Mouse (Mus musculus) hindbrain, embryonic 12.5 days (tissue): ENCODE measurements around the gene Pcbp3. TPM values are rescaled to one million over a fixed set of nuclear protein-coding genes. Genes with fewer than 3 reads are reported as not detected.

Experiments
- ATAC-seq: fragments of 200-750 bp; cut with Nextera tagmentation; 2 replicates; pipeline ENCODE4 v1.8.0; 2017; ENCODE audit warnings: moderate TSS enrichment; ENCODE audit not compliant: low FRiP score
- H3K27ac ChIP-seq: fragments of 300-500 bp; sonication (generic); 2 replicates; pipeline ENCODE4 v1.5.1; 2016; ENCODE audit warnings: mild to moderate bottlenecking
- H3K27me3 ChIP-seq: fragments of 300-500 bp; sonication (generic); 2 replicates; pipeline ENCODE4 v1.6.1; 2016; ENCODE audit warnings: mild to moderate bottlenecking
- H3K36me3 ChIP-seq: fragments of 300-500 bp; sonication (generic); 2 replicates; pipeline ENCODE4 v1.6.1; 2016; ENCODE audit warnings: mild to moderate bottlenecking
- H3K4me1 ChIP-seq: fragments of 300-500 bp; sonication (generic); 2 replicates; pipeline ENCODE4 v1.6.1; 2016
- H3K4me2 ChIP-seq: fragments of 300-500 bp; sonication (generic); replicated peaks from 2 replicates; pipeline ENCODE4 v1.6.1; 2016; ENCODE audit warnings: mild to moderate bottlenecking
- H3K4me3 ChIP-seq: fragments of 300-500 bp; sonication (generic); 2 replicates; pipeline ENCODE4 v1.5.1; 2016; ENCODE audit warnings: mild to moderate bottlenecking
- H3K9ac ChIP-seq: fragments of 300-500 bp; sonication (generic); 2 replicates; pipeline ENCODE4 v1.6.1; 2016; ENCODE audit warnings: mild to moderate bottlenecking, moderate library complexity
- H3K9me3 ChIP-seq: fragments of 300-500 bp; sonication (generic); replicated peaks from 2 replicates; pipeline ENCODE4 v1.6.1; 2016; ENCODE audit warnings: mild to moderate bottlenecking
- WGBS: fragments of 180-500 bp; shearing (Covaris S2); methylation state at CpG from one replicate; pipeline ENCODE4 v1.1.7; 2016; 5-methylcytosine and 5-hydroxymethylcytosine counted together
- polyA plus RNA-seq: library from polyadenylated mRNA; unstranded; fragments of >200 nt; fragmentation: Nextera tagmentation; extraction: Ambion mirVana; gene quantifications from 2 replicates; pipeline ENCODE4 v1.2.1, GENCODE M21; 2016

Gene Pcbp3
- polyA plus RNA-seq, 1 experiment from 2014 or later: 68.6 TPM

DNA sequence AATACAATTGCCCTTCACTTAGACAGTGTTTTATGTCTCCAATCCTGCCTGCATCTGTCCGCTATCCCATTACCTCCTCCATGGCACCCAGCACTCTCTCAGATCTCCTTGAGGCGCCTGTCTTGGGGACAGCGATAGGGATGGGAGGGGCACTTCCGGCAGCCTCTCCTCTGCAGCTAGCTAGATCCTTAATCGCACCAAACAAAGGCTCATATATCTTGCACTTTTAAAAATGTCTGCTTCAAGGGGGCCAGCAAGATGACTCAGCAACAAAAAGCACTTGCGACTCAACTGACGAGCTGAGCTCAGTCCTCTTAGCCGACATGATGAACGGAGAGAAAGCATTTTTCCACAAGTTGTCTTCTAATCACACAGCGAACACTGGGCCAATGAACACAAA, 55.3 kb downstream of the Pcbp3 start:
- Histone ChIP-seq H3K9me3 (no peaks in the 10 kb centered on the region), H3K4me2 (no peak overlapping the region), H3K4me3 (no peak overlapping the region), H3K9ac (no peak overlapping the region), H3K27ac (peak overlapping the region; percentile 26; the same call in 1 of the 2 replicates), H3K36me3 (no peaks in the 10 kb centered on the region), H3K4me1 (peaks cover 31% of the 10 kb centered on the region), H3K27me3 (no peaks in the 10 kb centered on the region)
- ATAC-seq: no peak
- WGBS: 82% methylated on average over 10 of the region's 10 CpGs

DNA sequence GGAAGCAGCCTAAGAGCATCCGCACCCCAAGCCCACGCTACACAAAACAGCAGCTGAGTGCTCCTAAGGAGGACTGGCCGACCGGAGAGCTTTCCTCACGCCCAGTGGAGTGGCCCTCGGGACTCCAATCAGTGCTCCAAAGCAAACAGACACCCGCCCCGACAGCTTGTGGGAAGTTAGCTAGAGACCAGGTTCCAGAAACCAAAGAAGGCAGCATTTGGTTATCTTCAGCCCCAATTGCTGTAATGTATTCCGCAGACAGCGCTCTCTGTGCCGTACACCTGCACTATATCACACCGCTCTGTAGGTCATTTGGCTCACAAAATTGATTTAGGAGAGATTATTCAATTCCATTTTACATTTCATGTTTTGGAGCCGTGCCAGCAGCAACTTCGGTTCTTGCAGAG, 55.7 kb downstream of the Pcbp3 start:
- no peak for ATAC-seq
- Histone ChIP-seq H3K9ac (no peak overlapping the region), H3K4me2 (no peak overlapping the region), H3K9me3 (no peaks in the 10 kb centered on the region), H3K27ac (peak overlapping the region; percentile 26), H3K4me3 (no peak overlapping the region), H3K4me1 (peaks cover 31% of the 10 kb centered on the region), H3K27me3 (no peaks in the 10 kb centered on the region), H3K36me3 (no peaks in the 10 kb centered on the region)
- 80% methylated on average over 14 of the region's 14 CpGs for WGBS

DNA sequence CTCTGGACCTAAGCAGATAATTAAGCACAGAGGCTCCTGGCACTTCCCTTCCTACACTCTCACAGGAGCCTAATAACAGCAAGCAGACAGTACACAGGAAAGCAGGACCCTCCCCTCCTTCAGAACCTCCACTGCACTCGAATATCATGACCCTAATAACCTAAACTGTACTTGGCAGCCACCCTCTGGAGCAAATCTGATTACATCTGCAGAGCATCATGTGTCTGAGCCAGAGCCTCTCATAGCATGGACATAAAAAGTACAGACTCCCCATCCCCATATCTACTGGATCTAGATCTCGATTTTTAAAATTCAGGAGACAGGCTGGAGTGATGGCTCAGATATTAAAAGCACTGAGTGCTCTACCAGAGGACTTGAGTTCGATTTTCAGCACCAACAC, 58.0 kb downstream of the Pcbp3 start:
- Histone ChIP-seq H3K9ac (no peak overlapping the region), H3K27me3 (no peaks in the 10 kb centered on the region), H3K4me3 (no peak overlapping the region), H3K36me3 (no peaks in the 10 kb centered on the region), H3K9me3 (no peaks in the 10 kb centered on the region), H3K4me1 (peaks cover 31% of the 10 kb centered on the region), H3K4me2 (no peak overlapping the region), H3K27ac (peak overlapping the region; percentile 60; the same call in 1 of the 2 replicates)
- WGBS: 68% methylated on average over 3 of the region's 3 CpGs
- ATAC-seq: no peak

DNA sequence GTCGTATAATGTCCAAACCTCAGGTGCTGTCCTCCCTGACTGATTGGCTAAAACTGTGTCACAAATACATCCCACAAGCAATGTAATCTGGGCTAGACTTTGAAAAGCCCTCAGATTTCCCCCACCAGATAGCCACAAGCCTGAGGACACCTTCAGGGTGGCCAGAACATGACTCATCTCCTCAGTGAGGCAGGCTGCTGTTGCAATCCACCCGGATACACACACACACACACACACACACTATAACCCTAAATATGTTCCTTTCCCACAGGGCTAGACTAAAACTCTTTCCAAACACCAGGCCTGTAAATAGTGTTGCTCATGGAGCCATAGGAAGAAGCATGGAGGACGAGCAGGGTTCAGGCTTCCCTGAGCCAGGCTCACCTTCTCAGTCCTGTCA, 58.6 kb downstream of the Pcbp3 start:
- Histone ChIP-seq H3K9me3 (no peaks in the 10 kb centered on the region), H3K4me2 (no peak overlapping the region), H3K36me3 (no peaks in the 10 kb centered on the region), H3K4me1 (peaks cover 31% of the 10 kb centered on the region), H3K9ac (no peak overlapping the region), H3K27me3 (no peaks in the 10 kb centered on the region), H3K27ac (peak overlapping the region; percentile 60), H3K4me3 (no peak overlapping the region)
- ATAC-seq: no peak
- WGBS: 79% methylated on average over 3 of the region's 3 CpGs

DNA sequence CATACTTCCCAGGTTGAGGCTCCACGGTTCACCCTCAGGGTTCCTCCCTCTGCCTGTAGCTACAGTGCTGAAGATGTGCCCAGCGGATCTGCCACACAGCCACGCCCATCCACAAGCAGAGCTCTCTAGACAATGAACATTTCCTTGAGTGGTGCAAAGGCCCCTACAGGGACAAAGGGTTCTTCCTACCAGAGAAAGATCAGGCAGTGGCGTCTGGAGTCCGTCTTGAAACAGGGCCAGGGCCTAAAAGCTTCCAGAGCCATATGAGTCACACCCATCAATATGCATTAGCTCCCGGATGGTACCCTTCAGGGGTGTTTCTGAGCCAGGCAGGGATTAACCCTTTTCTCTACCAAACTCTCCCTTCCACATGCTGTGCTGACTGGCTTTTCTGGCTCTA, 59.1 kb downstream of the Pcbp3 start:
- Histone ChIP-seq H3K4me2 (no peak overlapping the region), H3K36me3 (no peaks in the 10 kb centered on the region), H3K9me3 (no peaks in the 10 kb centered on the region), H3K4me3 (no peak overlapping the region), H3K27ac (peak overlapping the region; percentile 52; the same call in 1 of the 2 replicates), H3K9ac (no peak overlapping the region), H3K4me1 (peaks cover 31% of the 10 kb centered on the region), H3K27me3 (no peaks in the 10 kb centered on the region)
- 19% methylated on average over 6 of the region's 6 CpGs for WGBS
- peak; percentile 77 for ATAC-seq

DNA sequence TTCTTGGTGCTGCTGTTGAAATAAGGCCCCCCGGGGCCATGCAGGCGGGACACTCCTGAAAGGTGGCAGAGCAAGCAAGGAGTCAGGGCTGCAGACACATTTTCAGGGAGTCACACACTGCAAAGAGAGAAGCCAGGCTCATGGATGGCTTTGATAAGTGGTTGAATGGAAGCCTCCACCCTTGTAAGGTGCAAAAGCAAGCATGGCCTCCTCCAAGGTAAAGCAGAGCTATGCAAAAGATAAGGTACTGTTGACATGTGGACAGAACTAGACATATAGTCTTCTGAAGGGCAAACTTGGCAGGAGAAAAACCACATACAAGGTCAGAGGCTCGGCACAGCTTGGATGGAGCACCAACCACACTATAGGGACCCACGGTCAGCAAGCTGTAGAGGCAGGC, 63.3 kb downstream of the Pcbp3 start:
- peaks cover 12% of the 10 kb centered on the region for H3K4me1 ChIP-seq
- H3K27me3 ChIP-seq: no peaks in the 10 kb centered on the region
- H3K4me2 ChIP-seq: no peak overlapping the region
- no peak for ATAC-seq
- H3K9me3 ChIP-seq: no peaks in the 10 kb centered on the region
- no peak overlapping the region for H3K4me3 ChIP-seq
- no peaks in the 10 kb centered on the region for H3K36me3 ChIP-seq
- no peak overlapping the region for H3K27ac ChIP-seq
- 90% methylated on average over 4 of the region's 4 CpGs for WGBS
- no peak overlapping the region for H3K9ac ChIP-seq

DNA sequence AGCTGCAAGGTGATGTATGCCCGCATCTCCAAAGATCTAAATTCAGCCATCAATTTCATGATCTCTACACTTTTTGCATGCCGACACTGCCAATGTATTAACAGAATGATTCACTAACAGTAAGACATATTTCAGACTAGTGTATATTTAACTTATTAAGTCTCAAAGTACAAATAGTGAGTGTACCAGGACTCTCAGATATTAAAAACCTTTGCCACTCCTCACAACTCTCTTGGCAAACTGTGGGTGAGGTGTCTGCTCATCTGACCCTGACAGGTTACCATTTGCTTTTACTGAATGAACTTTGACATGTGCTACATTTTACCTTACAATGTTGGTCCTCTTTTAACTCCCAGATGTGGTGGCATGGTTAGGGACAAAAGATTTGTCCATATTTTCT, 70.2 kb downstream of the Pcbp3 start:
- ATAC-seq: no peak
- no peaks in the 10 kb centered on the region for H3K36me3 ChIP-seq
- H3K4me2 ChIP-seq: no peak overlapping the region
- no peaks in the 10 kb centered on the region for H3K9me3 ChIP-seq
- H3K4me1 ChIP-seq: no peaks in the 10 kb centered on the region
- H3K27me3 ChIP-seq: no peaks in the 10 kb centered on the region
- H3K4me3 ChIP-seq: no peak overlapping the region
- H3K27ac ChIP-seq: no peak overlapping the region
- H3K9ac ChIP-seq: no peak overlapping the region
- WGBS: 89% methylated on average over 2 of the region's 2 CpGs

DNA sequence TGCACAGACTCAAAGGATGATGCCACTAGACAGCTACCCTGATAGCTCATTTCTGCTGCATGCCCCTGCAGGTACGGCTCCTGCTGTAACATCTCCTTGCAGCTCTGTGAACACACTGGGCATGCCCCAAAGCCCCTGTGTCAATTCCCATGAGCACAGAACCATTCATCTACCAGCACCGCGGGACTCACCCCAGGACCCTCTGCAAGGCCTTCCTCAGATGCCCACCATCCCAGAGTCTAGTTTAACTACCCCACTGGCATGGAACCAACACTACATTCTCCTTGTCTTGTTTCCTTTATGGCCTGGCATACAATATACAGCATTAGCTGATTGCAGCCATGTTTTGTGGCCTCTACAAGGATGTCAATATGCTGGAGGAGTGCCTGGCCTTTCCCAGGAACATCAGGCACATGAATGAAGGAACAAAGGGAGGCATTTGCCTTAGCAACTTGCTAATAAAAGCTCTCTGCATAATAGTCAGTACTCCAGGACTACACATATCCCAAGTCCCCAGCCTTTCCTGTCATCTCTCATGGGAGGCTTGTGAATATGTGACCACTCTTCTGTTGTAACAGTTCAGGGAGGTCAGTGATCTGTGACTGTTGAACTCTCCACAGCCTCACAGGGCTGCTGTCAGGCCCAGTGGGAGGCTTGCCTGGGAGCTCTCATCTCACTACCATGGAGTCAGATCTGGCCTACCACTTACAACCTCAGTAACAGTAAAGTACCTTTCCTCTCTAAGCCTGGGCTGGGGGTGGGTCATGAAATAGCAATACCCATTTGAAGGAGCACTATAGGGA, 78.0 kb downstream of the Pcbp3 start:
- no peak for ATAC-seq

DNA sequence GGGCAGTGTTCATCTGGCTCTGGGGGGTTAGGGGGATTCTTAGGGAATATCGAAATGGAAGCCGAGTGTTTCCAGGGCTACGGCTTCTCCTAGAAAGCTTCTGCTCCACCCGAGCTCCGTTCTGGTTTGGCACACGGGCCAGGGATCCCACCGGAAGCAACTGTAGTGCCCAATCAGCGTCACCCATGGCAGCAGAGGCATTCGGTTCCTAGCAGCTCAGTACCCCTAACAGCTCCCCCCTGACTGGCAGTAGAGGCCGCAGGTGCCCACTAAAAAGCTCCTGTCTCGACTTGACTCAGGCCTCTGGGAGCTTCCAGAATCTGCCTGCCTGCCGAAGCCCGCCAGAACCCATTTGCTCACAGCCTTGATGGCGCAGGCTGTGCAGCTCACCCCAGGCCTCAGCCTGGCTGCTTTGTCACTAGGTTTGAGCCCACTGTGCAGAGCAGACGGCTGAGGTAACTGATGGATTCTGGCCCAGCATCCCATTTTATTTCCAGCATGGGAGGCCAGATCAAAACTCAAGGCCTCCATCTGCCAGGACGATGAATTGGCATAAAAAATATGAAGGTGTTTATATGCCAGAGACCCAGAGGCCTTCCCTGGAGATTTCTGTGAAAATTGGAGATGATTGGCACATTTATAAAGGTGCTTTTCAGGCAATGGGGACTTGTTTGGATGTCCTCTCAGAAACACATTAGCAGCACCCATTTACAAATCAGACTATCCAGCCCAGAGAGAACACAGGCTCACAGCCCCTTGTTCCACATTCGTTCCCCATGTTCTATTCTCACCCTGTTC, 78.8 kb downstream of the Pcbp3 start:
- Histone ChIP-seq H3K4me2 (no peak overlapping the region), H3K9me3 (no peaks in the 10 kb centered on the region), H3K4me3 (no peak overlapping the region), H3K27me3 (no peaks in the 10 kb centered on the region), H3K4me1 (peaks cover 17% of the 10 kb centered on the region), H3K36me3 (no peaks in the 10 kb centered on the region), H3K9ac (no peak overlapping the region), H3K27ac (peak overlapping the region; percentile 30; the same call in 1 of the 2 replicates)
- 67% methylated on average over 17 of the region's 17 CpGs for WGBS
- ATAC-seq: no peak

More for the DNA sequence above, 78.0 kb downstream of the Pcbp3 start:
- H3K4me1 ChIP-seq: peaks cover 17% of the 10 kb centered on the region
- no peak overlapping the region for H3K9ac ChIP-seq
- H3K4me3 ChIP-seq: no peak overlapping the region
- peak overlapping the region; percentile 14 for H3K27ac ChIP-seq
- no peaks in the 10 kb centered on the region for H3K27me3 ChIP-seq
- no peaks in the 10 kb centered on the region for H3K36me3 ChIP-seq
- H3K4me2 ChIP-seq: no peak overlapping the region
- WGBS: 67% methylated on average over 3 of the region's 3 CpGs
- H3K9me3 ChIP-seq: no peaks in the 10 kb centered on the region

DNA sequence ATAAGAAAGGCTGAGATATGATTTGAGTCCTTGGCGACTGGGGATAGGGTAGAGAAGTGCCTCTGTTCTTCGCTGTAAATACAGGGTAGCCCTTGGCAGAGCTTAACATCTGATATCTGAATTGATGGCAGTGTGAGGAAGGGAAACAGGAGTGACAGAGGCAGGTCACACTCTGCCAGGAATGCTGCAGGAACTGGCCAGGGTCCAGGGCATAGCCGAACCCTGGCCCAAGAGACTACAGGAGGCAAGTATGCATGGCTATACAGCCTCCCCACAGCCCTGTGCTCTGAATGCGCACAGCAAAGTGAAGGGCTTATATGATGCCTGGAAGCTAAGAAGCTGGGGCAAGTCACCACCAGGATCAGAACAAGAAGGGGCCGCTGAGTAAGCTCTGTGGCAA, 79.8 kb downstream of the Pcbp3 start:
- H3K4me1 ChIP-seq: peaks cover 17% of the 10 kb centered on the region
- WGBS: 78% methylated on average over 5 of the region's 5 CpGs
- H3K27me3 ChIP-seq: no peaks in the 10 kb centered on the region
- H3K4me3 ChIP-seq: no peak overlapping the region
- H3K9ac ChIP-seq: no peak overlapping the region
- H3K4me2 ChIP-seq: no peak overlapping the region
- H3K27ac ChIP-seq: no peak overlapping the region
- ATAC-seq: no peak
- no peaks in the 10 kb centered on the region for H3K9me3 ChIP-seq
- no peaks in the 10 kb centered on the region for H3K36me3 ChIP-seq

DNA sequence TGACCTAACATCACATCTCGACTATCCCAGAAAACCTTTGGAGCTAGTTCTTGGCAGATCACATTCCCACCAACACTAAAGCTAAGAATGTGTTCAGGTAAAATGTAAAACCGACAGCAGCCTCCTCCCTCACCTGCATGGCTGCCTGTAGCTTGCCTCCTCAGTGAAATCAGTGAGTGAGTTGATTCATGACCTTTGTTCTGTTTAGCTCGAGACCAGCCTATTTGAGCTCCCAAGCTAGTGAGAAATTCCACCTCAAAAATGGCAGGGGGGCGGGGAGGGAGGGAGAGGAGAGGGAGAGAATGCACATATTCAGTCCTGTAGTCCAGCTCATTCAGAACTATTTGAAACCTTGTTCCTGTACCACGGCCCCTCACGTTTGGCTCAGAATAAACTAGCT, 86.4 kb downstream of the Pcbp3 start:
- H3K9me3 ChIP-seq: no peaks in the 10 kb centered on the region
- H3K4me3 ChIP-seq: no peak overlapping the region
- H3K27ac ChIP-seq: no peak overlapping the region
- no peak overlapping the region for H3K9ac ChIP-seq
- no peaks in the 10 kb centered on the region for H3K36me3 ChIP-seq
- WGBS: 68% methylated on average over 6 of the region's 6 CpGs
- H3K4me2 ChIP-seq: no peak overlapping the region
- H3K4me1 ChIP-seq: peaks cover 3% of the 10 kb centered on the region
- ATAC-seq: no peak
- H3K27me3 ChIP-seq: no peaks in the 10 kb centered on the region

DNA sequence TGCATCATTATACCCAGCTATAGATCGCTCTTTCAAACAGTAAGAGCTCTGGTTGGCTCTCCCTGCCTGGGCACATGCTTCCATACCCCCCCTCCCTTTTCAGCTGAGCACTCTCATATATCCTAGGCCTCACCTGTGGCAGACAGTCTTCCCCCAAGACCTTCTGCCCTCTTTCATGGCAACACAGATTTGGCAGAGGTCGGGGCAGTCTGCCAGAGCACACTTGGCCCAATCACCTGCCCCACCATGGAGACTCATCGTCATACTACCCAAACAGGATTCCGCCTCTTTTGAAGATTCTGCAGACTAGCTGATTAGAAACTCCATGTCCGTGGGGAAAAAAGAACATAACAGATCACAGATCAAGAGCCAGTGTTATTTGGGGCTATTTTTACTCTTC, 86.8 kb downstream of the Pcbp3 start:
- WGBS: 92% methylated on average over 5 of the region's 5 CpGs
- peaks cover 3% of the 10 kb centered on the region for H3K4me1 ChIP-seq
- H3K27ac ChIP-seq: no peak overlapping the region
- H3K9me3 ChIP-seq: no peaks in the 10 kb centered on the region
- no peak for ATAC-seq
- no peak overlapping the region for H3K4me3 ChIP-seq
- H3K9ac ChIP-seq: no peak overlapping the region
- H3K36me3 ChIP-seq: no peaks in the 10 kb centered on the region
- no peaks in the 10 kb centered on the region for H3K27me3 ChIP-seq
- H3K4me2 ChIP-seq: no peak overlapping the region
